Mouse (Mus musculus): ENCODE measurements around the gene Shank3. TPM values are rescaled to one million over a fixed set of nuclear protein-coding genes. Genes with fewer than 3 reads are reported as not detected.
A peak's percentile ranks its signal among the peaks of the same experiment; 100 is the strongest.

The Shank3 gene
- polyA plus RNA-seq, 1 experiment from 2014 or later, result 1.3 TPM

DNA sequence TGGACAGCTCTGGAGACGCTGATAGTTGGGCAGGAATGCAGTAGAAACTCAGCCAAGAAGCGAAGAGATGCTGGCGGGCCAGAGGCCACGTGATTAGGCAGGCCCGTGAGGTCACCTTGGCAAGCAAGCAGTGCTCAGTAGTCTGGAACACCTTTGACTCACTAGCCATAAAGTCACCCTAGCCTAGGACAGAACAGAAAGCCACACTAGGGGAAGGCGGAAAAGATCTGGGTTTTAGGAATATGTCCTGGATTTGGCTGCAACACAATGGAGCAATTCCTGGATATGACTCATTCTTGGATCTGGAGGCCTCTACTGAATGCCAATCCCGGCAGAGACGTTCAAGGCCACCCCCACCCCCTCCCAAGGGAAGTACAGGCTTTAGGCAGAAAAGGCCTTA, 18.8 kb upstream of the Shank3 start:
- H3K4me1 ChIP-seq (replicated peaks), result peaks cover 3% of the 10 kb centered on the region; the same call in 1 of the 2 replicates
- WGBS, result 66% methylated on average over 8 of the region's 8 CpGs
- no peak overlapping the region for H3K4me2 ChIP-seq (replicated peaks)
- H3K27me3 ChIP-seq (replicated peaks), result no peaks in the 10 kb centered on the region
- no peak overlapping the region for H3K27ac ChIP-seq
- no peaks in the 10 kb centered on the region for H3K9me3 ChIP-seq
- no peak overlapping the region for H3K4me3 ChIP-seq (replicated peaks)
- no peak overlapping the region for H3K9ac ChIP-seq
- no peak for ATAC-seq
- no peaks in the 10 kb centered on the region for H3K36me3 ChIP-seq

DNA sequence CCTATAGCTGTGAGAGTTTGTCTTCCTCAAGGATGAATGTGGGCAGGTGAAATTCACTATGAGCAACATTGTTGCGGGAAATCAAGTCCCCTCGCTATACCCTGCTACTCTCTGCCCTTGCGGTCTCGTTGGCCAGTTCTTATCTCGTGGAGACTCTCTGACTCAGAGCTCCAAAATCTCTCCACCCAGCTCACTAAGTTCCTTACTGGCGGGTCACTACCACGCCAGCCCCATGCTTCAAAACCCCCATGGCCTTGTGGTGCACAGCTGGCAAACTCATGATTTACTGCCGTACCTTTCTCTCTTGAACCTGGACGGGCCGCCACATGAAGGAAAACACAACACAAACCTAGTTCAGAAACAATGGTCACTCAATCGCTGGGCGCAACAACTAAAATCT, 11.2 kb upstream of the Shank3 start:
- Histone ChIP-seq H3K36me3 (no peaks in the 10 kb centered on the region), H3K4me2 (replicated peaks) (no peak overlapping the region), H3K4me3 (replicated peaks) (no peak overlapping the region), H3K27ac (no peak overlapping the region), H3K9ac (no peak overlapping the region), H3K9me3 (no peaks in the 10 kb centered on the region), H3K4me1 (replicated peaks) (no peaks in the 10 kb centered on the region), H3K27me3 (replicated peaks) (no peaks in the 10 kb centered on the region)
- WGBS, result 73% methylated on average over 12 of the region's 12 CpGs
- no peak for ATAC-seq

DNA sequence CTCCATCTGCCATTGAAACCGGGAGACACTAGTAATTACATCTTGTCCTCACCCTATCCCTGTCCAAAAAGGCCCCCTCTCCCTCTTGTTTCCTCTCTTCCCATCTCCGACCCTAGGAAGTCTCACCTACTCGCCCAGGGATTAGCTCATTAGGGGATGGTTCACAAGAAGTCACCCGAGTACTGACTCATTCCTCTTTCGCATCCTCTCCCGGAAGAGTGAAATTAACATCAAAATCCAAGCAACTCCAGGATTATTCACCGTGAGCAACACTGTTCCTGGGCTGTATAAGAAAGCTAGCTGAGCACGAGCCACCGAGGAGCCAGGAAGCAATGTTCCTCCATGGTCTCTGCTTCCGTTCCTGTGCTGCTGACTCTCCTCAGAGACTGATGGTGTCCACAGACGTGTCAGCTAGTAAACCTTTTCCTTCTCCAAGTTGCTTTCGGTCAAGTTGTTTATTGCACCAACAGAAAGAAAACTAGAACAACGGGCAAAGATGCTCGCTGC, 10.8 kb upstream of the Shank3 start:
- no peak overlapping the region for H3K4me2 ChIP-seq (replicated peaks)
- H3K4me1 ChIP-seq (replicated peaks), result no peaks in the 10 kb centered on the region
- ATAC-seq, result no peak
- no peak overlapping the region for H3K9ac ChIP-seq
- H3K36me3 ChIP-seq, result no peaks in the 10 kb centered on the region
- H3K4me3 ChIP-seq (replicated peaks), result no peak overlapping the region
- H3K27me3 ChIP-seq (replicated peaks), result no peaks in the 10 kb centered on the region
- no peaks in the 10 kb centered on the region for H3K9me3 ChIP-seq
- no peak overlapping the region for H3K27ac ChIP-seq
- 40% methylated on average over 14 of the region's 14 CpGs for WGBS

DNA sequence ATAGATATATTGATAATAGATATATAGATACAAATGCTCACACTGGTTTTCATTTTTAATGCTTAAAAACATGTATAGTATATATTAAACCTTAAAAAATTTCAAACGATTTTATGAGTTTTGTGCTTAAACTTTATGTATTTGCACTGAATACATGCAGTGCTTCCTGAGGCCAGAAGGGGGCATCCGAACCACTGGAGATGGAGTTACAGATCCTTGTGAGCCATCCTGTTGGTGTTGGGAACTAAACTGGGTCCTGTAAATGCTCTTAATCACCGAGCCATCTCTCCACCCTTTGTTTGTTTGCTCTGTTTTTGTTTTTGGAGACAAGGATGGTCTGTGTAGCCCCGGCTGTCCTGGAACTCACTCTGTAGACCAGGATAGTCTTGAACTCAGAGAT, 4.5 kb upstream of the Shank3 start:
- H3K27ac ChIP-seq, result no peak overlapping the region
- H3K4me1 ChIP-seq (replicated peaks), result peaks cover 8% of the 10 kb centered on the region
- no peak overlapping the region for H3K4me3 ChIP-seq (replicated peaks)
- H3K9ac ChIP-seq, result no peak overlapping the region
- no peaks in the 10 kb centered on the region for H3K9me3 ChIP-seq
- no peak for ATAC-seq
- H3K4me2 ChIP-seq (replicated peaks), result no peak overlapping the region
- no peaks in the 10 kb centered on the region for H3K36me3 ChIP-seq
- H3K27me3 ChIP-seq (replicated peaks), result peaks cover 15% of the 10 kb centered on the region
- 83% methylated on average over 4 of the region's 4 CpGs for WGBS

DNA sequence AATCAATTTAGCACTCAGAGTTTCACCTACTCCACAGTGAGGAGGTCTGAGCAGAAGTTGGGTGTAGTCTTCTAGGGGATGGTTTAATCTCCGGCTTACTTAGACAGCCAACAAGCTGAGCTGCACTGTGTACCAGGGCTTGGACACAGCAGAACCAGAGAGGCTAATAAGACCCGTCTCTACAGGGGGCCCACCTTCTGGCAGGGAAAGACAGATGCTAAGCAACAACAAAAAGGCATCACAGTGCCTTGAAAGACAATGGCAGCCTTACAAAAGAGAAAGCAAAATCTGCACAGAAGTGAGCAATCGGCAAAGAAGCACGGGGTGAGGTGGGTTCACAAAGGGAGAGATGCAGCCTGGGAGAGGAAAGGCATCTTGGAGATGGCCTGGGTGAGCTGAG, 3.3 kb upstream of the Shank3 start:
- Histone ChIP-seq H3K27ac (no peak overlapping the region), H3K4me2 (replicated peaks) (no peak overlapping the region), H3K9me3 (no peaks in the 10 kb centered on the region), H3K4me1 (replicated peaks) (peaks cover 13% of the 10 kb centered on the region), H3K27me3 (replicated peaks) (peaks cover 15% of the 10 kb centered on the region), H3K4me3 (replicated peaks) (no peak overlapping the region), H3K36me3 (no peaks in the 10 kb centered on the region), H3K9ac (no peak overlapping the region)
- ATAC-seq, result no peak
- WGBS, result 71% methylated on average over 4 of the region's 4 CpGs

DNA sequence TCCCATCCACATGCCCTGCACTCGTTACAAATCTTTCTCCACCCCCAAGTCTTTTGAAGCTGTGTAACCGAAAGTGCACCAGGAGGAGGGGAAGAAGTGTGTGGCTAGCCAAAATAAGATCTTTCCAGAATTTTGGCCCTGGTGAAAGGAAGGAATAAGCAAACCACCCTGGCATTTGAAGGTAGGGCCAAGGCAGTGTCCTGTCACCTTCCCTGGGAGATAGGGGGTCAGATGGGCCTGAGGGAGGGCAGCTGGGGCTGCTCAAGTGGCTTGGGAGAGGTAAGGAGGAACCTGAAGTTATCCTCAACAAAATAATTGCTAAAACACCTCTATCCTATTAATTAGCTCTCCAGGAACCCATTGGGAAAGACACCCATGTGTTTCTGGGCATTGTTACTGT, 2.6 kb upstream of the Shank3 start:
- H3K9me3 ChIP-seq, result no peaks in the 10 kb centered on the region
- H3K4me3 ChIP-seq (replicated peaks), result no peak overlapping the region
- peaks cover 13% of the 10 kb centered on the region for H3K4me1 ChIP-seq (replicated peaks)
- H3K27ac ChIP-seq, result 0 out of 2 replicates have a peak overlapping the region, but pooled peaks have one; percentile 6
- H3K9ac ChIP-seq, result no peak overlapping the region
- H3K4me2 ChIP-seq (replicated peaks), result 0 out of 2 replicates have a peak overlapping the region, but pooled peaks have one; percentile 4
- WGBS, result 63% methylated on average over 2 of the region's 2 CpGs
- ATAC-seq, result no peak
- H3K36me3 ChIP-seq, result no peaks in the 10 kb centered on the region
- H3K27me3 ChIP-seq (replicated peaks), result peaks cover 15% of the 10 kb centered on the region

DNA sequence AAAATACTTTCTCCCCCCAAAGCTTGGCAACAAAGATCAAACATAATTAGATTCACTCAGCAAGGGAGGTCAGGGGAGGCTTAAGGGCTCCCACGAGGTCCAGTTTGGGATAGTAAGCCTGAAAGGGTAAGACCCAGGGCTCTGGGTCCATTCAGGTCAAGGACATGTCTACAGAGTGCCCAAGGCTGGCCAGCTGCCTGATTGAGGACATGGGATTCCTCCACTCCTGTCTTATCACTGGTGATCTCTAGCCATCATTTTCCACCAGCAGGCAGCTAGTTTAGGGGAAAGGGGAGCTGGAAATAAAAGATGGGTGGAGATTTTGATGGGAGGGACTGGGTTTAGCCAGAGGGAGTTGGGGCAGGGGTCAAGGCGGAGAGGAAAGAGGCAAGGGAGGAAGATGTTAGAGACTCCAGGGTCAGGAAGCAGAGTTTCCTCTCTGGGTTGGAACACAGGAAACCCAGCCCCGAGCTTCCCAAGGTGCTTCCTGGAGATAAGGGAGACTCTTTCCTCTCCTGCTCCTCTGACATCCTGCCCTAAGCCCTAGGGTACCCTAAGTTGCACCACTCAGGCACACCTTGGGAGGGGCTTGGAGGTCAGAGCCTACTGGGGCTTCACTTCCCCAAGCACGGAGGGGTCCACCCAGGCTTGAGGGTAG, 1.9 kb upstream of the Shank3 start:
- Histone ChIP-seq H3K27me3 (replicated peaks) (peaks cover 15% of the 10 kb centered on the region), H3K9me3 (no peaks in the 10 kb centered on the region), H3K27ac (0 out of 2 replicates have a peak overlapping the region, but pooled peaks have one; percentile 6), H3K4me1 (replicated peaks) (peaks cover 13% of the 10 kb centered on the region), H3K9ac (no peak overlapping the region), H3K36me3 (no peaks in the 10 kb centered on the region), H3K4me2 (replicated peaks) (0 out of 2 replicates have a peak overlapping the region, but pooled peaks have one; percentile 4), H3K4me3 (replicated peaks) (peak overlapping the region; percentile 80)
- WGBS, result 24% methylated on average over 4 of the region's 4 CpGs
- ATAC-seq, result no peak

DNA sequence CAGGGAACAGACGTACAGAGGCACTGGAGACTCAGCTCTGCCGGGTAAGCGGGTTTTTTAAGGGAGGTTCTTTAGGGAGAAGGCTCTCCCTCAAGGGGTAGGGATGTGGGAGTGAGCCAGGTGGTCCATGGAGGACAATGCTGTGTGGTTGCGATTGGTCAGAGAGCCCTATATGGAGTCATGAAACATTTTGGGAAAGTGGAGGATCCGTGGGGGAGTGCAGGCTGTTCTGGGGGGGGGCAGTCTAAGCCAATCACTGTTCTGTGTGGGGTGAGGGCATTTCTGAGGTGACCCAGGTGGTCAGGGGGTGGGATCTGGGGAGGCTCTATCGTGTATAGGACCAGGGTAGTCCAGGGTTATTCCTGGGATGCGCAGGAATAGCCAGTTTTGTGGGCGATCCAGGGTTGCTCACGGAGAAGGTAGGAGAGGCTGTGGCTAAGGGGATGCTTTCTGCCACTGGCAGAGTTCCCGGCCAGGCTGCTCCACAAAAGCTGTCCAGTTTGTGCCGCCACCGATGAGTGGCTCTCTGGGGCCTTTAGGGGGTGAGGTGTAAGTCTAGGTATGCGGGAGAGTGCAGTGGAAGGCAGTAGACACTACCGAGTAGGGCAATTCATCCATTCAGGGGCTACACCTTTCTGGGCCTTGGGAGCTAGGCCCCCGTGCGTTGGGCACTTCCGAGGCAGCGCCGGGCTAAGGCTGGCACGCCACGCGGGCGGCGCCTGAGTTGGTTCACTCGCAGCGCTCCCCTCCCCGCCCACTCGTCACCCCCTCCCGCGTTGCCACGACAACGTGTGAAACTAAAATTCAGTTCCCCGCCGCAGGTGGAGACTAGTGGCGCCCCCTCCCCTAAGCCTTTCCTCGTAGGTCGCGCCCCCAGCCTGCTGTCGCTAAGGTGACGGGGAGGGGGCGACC, 1.1 kb upstream of the Shank3 start:
- H3K9me3 ChIP-seq, result no peaks in the 10 kb centered on the region
- H3K9ac ChIP-seq, result peak overlapping the region; percentile 63
- H3K4me3 ChIP-seq (replicated peaks), result peak overlapping the region; percentile 80
- H3K36me3 ChIP-seq, result no peaks in the 10 kb centered on the region
- H3K4me2 ChIP-seq (replicated peaks), result peak overlapping the region; percentile 96
- ATAC-seq, result no peak
- H3K4me1 ChIP-seq (replicated peaks), result peaks cover 13% of the 10 kb centered on the region
- H3K27me3 ChIP-seq (replicated peaks), result peaks cover 15% of the 10 kb centered on the region
- H3K27ac ChIP-seq, result no peak overlapping the region
- WGBS, result 3% methylated on average over 39 of the region's 41 CpGs

DNA sequence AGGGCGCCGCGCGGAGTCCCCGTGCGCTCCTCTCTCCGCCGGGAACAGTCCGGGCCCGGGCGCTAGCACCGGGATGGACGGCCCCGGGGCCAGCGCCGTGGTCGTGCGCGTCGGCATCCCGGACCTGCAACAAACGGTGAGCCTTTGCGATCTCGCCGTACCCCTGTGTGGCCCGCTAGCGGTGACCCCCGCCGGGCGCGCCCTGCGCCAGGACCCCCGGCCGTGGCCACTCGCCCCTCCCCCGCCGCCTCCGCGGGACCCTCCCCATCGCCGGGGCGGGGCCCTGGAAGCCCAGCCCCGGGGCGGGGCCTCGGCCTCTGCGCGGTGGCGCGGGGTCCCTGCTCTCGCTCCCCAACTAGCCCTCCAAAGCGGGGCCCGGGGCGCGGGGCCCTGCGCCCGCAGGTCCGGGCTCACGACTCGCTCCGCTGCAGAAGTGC, 379 bp downstream of the Shank3 start:
- H3K9me3 ChIP-seq, result no peaks in the 10 kb centered on the region
- ATAC-seq, result peak; percentile 77
- peaks cover 15% of the 10 kb centered on the region for H3K27me3 ChIP-seq (replicated peaks)
- peak overlapping the region; percentile 80 for H3K4me3 ChIP-seq (replicated peaks)
- H3K4me1 ChIP-seq (replicated peaks), result peaks cover 13% of the 10 kb centered on the region
- no peaks in the 10 kb centered on the region for H3K36me3 ChIP-seq
- 0 out of 2 replicates have a peak overlapping the region, but pooled peaks have one; percentile 22 for H3K27ac ChIP-seq
- WGBS, result 0% methylated on average over 53 of the region's 60 CpGs
- H3K4me2 ChIP-seq (replicated peaks), result peak overlapping the region; percentile 96
- H3K9ac ChIP-seq, result peak overlapping the region; percentile 63

DNA sequence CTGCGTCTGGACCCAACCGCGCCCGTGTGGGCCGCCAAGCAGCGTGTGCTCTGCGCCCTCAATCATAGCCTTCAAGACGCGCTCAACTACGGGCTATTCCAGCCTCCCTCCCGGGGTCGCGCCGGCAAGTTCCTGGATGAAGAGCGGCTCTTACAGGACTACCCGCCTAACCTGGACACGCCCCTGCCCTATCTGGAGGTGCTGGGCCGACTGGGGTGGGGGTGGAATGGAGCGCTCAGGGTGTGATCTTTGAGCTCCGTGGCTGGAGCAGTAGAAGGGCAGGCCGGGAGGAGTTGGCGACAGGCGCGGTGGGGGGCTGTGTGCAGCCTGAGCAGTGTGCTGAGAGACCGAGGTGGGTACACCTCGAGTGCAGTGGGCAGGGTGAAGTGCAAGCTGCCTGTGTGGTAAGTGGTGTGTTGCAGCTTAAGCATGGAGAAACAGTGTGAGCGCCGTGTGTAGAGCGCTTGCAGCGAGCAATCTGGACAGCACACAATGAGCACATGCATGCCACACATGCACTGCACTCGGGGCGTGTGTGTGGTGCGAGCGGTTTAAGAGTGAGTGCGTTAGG, 883 bp downstream of the Shank3 start:
- WGBS, result 3% methylated on average over 35 of the region's 35 CpGs
- H3K4me3 ChIP-seq (replicated peaks), result peak overlapping the region; percentile 80
- ATAC-seq, result peak; percentile 74
- peaks cover 13% of the 10 kb centered on the region for H3K4me1 ChIP-seq (replicated peaks)
- peak overlapping the region; percentile 63 for H3K9ac ChIP-seq
- H3K27ac ChIP-seq, result 0 out of 2 replicates have a peak overlapping the region, but pooled peaks have one; percentile 22
- peak overlapping the region; percentile 96 for H3K4me2 ChIP-seq (replicated peaks)
- no peaks in the 10 kb centered on the region for H3K36me3 ChIP-seq
- peaks cover 15% of the 10 kb centered on the region for H3K27me3 ChIP-seq (replicated peaks)
- no peaks in the 10 kb centered on the region for H3K9me3 ChIP-seq

DNA sequence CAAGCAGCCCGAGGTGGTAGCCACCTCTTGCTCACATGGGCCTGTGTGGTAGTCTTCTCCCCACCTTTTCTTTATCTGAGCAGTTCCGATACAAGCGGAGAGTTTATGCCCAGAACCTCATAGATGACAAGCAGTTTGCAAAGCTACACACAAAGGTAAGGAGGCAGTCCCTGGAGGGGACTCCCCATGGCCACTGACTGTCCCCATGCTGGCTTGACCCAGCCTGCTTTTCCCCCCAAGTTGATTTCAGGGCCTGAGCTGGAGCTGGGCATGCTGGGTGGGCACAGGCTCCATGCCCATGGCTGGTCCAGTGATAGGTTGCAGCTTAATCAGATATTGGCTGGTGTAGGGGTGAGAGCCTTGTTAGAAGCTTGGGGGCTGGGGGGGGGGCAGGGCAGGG, 1.9 kb downstream of the Shank3 start:
- Histone ChIP-seq H3K4me3 (replicated peaks) (no peak overlapping the region), H3K27me3 (replicated peaks) (peaks cover 15% of the 10 kb centered on the region), H3K4me1 (replicated peaks) (peaks cover 13% of the 10 kb centered on the region), H3K36me3 (no peaks in the 10 kb centered on the region), H3K27ac (no peak overlapping the region), H3K9ac (no peak overlapping the region), H3K4me2 (replicated peaks) (no peak overlapping the region; the same call in 1 of the 2 replicates), H3K9me3 (no peaks in the 10 kb centered on the region)
- WGBS, result 88% methylated on average over 3 of the region's 3 CpGs
- no peak for ATAC-seq

DNA sequence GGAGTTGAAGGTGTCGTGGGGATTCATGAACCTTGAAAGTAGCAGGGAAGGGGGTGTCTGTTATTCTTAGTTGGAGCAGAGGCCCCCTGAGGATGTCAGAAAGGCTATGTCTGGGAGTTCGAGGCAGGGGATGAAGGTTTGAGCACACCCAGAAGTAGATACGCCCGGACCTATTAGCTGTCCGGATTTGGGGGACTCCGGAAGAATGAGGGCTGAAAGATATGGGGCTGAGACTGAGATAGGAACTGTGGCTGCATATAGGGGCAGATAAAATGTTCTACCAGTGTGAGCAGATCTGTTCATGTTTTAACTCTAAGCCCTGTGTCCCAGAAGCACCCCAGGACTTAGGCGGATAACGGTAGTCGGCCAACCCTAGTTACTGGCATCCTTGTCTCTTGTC, 5.4 kb downstream of the Shank3 start:
- 91% methylated on average over 9 of the region's 9 CpGs for WGBS
- H3K9me3 ChIP-seq, result no peaks in the 10 kb centered on the region
- ATAC-seq, result no peak

More for the DNA sequence above, 5.4 kb downstream of the Shank3 start:
- Histone ChIP-seq H3K27ac (no peak overlapping the region), H3K27me3 (replicated peaks) (no peaks in the 10 kb centered on the region), H3K4me1 (replicated peaks) (peaks cover 5% of the 10 kb centered on the region; the same call in 1 of the 2 replicates), H3K4me2 (replicated peaks) (no peak overlapping the region), H3K36me3 (no peaks in the 10 kb centered on the region), H3K9ac (no peak overlapping the region), H3K4me3 (replicated peaks) (no peak overlapping the region)

Measured in intestine, embryonic 15.5 days (tissue).